Mouse (Mus musculus) lung, postnatal 36 days (tissue): Measurements from ENCODE around the gene Otoa.

Experiments used
- DNase-seq: peaks from one replicate; pipeline ENCODE4 v3.0.0; 2022; ENCODE audit warnings: mixed read lengths

Otoa gene

DNA sequence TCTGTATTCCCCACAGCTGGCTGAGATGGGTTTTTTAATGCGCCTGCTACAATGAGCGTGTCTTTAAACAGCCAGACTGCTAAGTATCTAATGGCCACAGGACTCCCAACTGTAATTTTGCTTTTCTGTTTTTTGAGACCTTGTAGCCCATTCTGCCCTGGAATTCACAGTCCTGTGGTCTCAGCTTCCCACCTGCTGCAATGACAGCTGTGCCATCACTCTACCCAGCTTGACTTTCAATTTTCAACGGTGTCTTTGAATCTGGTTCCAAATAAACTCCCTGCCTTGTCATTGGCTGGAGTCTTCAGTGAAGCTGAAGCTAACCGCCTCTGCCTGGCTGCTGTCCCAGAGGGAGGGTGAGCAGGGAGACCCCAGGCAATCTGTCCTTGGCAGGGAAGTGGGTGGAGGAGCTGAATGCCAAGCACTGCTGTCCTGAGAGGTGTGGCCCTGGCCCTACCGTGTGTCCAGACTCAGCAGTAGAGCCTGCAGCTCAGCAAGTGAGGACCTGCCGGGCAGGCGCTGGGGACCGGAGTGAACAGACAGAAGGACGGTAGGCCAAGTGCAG lies 1.6 kb downstream of the Otoa start:
- no peak for DNase-seq

DNA sequence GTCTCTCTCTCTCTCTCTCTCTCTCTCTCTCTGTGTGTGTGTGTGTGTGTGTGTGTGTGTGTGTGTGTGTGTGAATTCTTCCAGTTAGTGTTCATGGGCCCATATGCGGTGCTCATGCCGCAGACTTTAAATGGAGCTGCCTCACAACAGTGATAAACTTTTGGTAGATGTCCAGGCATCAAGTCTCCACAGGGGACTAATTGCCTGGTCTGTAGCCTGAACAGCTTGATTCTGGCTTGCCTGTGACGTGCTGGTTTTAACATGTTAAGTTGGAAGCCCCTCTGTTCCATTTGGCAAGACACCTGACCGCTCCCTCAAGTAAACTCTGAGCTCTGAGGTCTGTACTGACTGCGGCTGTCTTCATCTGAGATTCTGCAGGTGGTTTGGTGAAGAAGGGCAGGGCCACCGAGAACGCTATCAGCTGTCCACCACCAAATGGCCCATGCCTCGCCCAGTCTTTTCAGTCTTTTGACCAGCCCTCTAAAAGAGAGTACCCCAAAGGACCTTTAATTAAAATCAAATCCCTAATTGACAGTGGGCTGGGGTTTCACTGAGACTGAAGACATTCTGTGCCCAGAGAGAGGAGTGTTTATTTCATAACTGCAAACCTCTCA lies 3.5 kb downstream of the Otoa start:
- DNase-seq: no peak

DNA sequence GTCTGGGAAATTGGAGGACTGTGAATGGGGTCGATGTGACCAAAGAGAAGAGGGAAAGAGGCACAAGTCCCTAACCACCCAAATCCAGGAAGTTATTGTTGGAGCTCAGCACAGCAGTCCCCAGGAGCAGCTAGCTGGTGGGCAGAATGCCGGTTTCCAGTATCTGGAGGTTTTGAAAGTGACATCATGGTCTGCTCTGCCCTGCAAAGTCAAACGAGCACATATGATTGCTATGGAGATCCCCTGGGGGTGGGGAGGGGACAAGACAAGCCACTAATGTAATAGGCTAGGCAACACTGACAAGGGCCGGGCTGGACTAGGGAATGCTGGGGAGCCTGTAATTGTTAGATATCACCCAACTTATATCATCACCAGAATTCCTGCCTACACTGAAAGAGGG lies 4.0 kb downstream of the Otoa start:
- DNase-seq: no peak

DNA sequence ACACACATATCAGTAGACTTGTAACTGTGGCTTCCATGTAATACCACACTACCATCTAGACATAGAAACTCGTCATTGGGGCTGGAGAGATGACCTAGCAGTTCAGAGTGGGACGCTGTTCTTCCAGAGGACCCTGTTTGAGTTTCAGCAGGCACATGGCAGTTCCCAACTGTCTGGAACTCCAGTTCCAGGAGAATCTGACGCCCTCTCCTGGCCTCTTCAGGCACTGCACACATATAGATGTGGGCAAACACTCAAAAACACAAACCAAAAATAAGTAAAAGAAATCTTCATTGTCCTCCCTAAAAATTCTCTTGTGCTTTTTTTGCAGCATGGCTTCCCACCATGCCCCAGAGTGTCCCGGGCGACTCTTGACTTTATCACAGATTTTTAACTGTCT lies 7.3 kb downstream of the Otoa start:
- DNase-seq: peak; percentile 11

DNA sequence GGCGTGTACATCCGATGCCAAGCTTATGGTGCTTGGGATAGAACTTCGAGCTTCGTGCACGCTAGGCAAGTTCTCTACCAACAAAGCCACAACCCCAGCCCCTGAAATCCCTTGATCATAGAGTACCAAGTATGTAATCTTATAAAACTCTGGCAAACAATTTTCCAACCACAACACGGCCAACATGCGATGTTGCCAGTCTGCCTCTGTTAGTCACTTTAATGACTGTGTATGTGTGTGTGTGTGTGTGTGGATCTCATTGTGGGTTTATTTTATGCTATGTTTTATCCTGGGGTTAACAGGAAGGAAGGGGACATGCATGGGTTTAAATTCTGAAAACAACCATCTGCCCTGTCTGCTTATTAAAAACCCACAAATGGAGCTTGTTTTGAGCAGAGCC lies 9.3 kb downstream of the Otoa start:
- DNase-seq: no peak

DNA sequence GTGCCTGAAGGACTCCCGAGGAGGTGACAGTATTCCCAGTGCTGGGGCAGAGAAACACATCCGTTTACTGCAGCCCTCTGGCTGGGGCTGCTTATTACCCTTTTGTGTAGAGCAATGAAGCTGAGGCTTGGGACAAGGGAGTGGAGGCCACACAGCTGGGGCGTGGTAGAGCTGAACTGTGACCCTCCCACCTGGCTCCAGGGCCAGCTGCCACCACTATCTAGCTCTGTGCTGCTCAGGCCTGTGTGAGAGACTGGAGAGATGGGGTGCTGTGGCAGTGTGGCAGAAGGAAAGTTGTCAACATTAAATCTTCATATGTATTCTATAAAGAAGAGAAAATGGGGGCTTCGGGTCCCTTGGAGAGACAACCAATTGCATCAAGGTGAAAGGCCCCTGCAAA lies 11.6 kb downstream of the Otoa start:
- no peak for DNase-seq

DNA sequence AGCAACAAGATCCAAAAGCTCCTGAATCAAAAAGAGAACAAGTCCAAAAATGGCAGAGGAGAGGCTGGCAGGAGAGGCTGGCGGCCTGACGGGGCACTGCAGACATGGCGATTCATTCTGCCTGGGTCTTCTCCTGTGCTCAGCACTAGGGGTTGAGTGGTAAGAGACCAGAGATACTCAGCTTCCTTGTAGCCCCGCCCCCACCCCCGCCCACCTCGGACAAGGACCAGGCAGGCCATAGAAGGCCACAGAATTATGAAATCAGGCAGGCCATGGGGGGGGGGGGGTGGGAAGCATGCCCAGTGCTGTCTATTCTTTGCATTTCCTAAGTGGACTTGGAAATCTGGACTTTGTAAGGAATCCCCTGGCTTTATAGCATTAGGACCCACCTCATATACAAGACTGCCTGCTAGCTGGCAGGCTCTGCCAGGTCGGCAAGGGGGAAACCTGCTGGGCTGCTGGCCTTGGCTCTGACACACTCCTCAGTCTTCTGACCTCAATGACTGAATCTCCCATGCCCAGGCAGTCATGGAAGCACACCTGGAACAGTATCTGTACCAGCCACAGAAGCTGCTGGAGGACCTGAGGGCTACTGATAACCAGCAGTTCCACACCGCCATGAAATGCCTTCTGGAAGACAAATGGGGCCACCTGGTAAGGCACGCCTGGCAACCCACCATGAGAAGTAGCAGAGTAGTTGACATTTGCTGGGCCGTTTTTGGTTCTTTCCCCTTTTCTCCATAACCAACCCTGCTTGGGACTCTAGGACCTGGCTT lies 17.4 kb downstream of the Otoa start:
- DNase-seq: no peak

DNA sequence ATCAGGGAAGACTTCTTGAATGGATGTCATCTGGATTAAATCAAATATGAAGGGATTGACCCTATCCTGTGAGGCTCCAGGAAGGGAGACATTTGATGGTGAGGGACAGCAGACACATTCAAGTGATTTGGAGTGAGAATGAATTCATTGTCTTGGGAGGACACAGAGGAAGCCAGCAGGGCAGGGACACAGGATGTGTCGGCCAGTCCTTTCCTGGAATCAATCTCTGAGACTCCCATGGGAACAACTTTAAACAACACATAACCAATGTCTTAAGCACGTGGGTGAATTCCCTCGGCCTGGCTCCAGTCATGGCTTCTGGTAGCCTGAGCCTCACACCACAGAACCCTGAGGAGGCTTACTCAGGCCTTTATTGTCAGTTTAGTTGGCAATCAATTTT lies 26.4 kb downstream of the Otoa start:
- DNase-seq: peak; percentile 45

DNA sequence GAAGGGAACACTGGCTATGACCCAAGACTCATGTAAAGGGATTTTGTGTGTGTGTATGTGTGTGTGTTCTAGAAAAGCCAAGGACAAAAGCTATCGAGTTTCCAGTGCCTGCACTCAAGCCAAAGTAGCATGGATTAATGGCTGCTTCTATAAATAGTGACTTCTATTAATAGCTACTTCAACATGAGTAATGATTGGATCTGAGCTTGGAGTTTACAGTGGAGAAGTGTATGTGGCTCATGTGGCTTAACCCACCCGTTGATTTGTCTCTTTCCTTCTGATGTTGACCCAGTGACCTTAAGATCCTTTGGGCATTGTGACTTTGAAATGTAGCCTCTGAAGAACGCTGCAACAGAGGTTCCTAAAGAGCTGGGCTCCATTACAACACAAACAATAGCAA lies 29.9 kb downstream of the Otoa start:
- DNase-seq: no peak

DNA sequence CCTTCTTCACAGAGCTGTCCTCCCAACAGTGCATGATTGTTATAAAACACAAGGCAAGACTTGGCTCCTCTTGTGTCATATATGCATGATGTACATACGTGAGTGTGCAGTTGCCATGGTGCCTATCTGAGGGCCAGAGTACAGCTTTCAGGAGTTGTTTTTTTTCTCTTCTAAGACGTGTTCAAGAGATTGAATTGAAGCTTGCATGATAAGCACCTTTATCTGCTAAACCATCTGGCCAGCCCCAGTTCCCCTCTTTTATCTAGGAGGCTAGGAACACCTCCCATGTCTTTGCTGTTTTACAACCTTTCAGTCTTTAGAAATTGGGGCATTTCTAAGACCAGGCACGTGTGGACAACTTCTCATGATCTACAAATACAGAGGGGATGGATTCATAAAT lies 30.3 kb downstream of the Otoa start:
- no peak for DNase-seq

DNA sequence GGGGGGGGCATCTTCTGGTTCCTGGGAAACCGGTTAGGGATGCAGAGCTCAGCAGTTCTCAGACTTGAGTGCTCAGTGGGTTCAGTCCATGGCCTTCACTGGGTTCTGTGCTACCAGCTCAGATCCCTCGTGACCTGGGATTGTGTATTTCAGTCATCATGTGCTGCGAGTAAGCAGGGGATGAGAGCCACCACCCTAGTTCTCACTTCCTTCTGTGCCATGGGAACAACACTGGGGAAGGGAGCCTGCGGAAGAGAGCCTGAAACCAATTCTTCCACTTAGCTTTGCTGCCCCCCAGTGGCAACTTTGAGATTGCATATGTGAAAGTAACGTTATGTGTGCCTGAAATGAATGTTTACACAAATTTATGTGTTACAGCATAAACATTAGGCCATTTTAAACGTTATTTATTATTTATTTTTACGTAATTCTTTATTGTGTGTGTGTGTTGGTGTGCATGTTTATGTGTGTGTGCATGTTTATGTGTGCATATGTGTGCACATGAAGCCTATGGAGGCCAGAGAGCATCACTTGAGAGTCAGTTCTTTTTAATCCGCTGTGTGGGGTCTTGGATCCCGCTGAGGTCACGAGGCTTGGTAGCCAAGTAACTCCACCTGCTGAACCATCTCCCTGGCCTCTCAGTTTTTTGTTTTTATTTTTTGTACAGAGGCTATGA lies 38.8 kb downstream of the Otoa start:
- DNase-seq: peak; percentile 94

DNA sequence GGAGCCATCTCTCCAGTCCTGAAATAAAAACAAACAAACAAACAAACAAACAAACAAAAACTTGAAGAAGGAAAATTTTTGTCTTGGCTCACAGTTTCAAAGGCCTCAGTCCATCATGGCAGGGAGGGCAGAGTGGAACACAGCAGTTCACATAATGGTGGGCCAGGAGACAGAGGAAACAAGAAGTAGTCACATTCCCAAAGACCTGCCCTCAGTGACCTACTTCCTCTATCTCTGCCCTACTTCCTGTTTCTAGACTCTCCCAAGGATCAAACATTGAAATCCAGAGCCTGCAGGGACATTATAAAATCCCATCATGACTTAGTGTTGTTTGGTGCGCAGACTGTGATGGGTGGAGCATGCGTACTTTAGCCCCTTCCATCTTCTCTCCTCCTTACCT lies 49.4 kb downstream of the Otoa start:
- DNase-seq: no peak

DNA sequence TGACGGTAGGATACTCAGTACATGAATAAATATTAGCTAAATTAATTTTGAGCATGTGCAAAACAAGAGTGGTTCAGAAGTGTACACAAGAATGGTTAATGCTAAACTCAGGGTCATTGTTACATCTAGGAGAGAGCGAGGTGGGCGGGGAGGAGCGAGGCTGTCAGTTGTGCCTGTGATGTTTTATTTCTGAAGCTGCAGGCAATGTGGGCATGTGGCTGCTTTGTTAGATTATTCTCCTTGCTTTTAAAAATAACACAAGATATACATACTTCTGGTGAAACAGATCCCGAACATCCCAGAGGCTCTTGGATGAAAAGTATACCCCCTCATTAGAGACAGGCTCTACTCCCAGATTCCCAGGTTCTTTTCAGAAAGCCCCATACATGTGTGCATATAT lies 59.8 kb downstream of the Otoa start:
- no peak for DNase-seq

DNA sequence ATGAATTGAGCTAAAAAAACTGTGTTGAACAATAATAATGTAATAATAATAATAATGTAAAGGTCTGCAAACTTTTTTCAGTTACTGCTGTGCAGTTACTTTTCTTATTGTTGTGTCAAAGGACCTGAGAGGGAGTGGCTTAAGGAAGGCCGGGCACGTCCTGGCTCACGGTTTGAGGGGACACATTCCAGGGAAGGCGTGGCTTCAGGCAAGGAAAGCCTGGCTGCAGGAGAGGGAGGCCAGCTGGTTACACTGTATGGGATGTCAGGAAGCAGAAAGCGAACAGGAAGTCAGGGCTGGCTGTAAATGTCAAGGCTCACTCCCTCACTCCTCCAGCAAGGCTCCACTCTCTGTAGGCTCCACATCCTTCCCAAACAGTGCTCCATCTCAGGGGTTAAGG lies 69.2 kb downstream of the Otoa start:
- no peak for DNase-seq

DNA sequence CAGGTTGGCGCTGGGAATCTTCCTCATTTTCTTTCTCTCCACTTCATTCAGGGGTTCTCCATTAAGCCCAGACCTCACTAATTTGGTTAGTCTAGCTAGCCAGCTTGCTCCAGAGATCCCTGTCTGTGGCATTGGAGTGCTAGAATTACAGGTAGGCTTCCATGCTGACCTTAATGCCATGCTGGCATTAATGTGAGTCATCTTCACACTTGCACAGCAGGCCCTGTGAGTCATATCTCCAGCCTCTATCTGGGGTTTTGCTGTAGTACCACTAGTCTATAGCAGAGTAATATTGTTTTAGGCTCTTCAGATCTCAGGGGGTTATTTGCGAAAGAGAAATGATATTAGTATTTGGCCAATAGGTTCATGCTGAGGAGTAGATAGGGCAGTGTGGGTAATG lies 70.7 kb downstream of the Otoa start:
- DNase-seq: no peak

DNA sequence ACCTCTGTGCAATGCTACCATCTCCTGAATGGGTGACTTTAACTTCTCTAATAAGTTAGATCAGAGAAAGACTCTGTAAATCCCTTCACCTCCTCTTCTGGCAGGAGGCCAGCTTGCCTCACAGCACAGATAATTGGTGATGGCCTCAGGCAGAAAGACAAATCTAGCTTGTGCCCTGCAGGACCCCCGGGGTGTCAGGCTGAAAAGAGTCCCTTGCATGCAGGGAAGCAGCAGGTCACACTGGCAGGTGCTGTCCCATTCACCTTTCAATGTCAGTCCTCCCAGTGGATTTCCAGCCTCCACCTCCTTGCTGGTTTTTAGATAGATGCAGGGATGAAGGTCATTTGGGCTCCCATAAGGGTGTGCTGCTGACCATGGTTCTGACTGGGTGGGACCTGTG lies 84.2 kb downstream of the Otoa start:
- no peak for DNase-seq

DNA sequence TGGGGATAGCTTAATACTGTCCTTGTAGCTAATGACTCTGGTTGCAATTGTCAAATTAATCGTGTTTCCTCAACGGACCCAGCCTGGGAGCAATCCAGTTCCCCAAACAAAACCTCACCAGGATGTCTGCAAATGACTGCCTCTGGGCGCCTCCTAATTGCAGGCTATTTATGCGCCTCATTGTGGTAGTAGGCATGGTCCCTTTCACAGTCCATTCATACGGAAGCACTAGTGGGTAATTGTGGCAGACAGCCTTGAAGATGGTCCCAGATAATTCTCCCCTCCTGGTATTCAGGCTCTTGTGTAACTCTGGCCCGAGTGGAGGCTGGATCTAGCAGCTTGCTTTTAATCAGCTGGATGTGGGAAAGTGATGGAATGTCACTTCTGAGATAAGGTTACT lies 90.4 kb downstream of the Otoa start:
- DNase-seq: no peak

DNA sequence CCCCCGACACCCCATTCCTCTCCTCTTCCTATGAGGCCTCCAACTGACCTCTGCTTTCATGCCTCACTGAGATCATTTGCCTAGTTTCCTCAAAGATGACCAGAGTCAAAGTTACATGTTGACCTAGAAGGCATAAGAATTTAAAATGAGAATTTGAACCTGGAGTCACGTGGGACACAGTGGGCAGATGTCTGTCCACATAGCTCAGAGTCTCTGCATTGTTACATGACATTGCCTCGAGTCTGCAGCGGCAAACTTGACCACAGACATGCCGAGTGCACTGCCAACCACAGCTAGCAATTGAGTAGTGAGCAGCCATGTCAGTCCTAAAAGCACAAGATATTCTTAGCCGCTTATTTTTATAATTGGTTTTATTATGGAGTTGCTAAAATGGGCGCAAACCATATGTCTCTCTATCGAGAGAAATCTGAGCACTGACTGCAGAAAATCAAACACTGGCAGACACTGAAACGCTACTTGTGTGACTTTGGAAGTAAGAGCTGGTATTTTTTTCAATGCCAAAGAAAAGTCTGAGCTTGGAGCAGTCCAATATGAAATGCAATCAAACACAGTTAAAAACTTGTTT lies 105.8 kb downstream of the Otoa start:
- no peak for DNase-seq

DNA sequence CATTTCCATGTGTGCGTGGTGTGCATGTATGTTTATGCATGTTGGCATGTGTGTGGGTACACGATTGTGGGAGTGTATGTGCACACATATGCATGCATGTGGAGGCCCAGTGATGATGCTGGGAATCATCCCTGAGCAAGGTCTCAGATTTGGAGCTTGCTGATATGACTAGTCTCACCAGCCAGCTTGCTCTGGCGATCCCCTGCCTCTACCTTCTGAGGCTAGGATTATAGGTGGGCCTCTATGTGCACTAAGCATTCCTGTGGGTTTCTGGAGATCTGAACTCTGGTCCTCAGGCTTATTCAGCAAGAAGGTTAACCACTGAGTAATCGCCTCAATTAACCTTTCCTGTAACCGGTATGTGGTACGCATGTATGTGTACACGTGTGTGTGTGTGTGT lies 107.5 kb downstream of the Otoa start:
- no peak for DNase-seq

DNA sequence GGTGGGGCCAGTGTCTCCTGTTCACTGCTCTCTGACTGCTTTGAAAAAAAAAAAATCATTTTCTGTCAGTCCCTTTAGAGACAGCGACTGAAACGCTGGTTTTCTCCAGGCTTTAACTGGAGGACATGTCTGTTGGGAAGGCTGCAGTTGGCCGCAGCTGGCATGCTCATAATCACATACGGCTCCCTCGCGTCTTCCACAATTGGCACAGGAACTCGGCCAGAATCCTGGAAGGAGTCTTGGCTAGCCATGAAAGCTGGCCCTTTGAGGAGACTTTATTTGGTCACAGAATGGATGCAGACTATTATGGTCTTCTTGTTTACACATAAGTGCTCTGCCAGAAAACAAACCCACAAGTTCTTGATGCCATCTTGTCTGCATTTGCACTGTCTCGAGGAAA lies 117.5 kb downstream of the Otoa start:
- DNase-seq: no peak

DNA sequence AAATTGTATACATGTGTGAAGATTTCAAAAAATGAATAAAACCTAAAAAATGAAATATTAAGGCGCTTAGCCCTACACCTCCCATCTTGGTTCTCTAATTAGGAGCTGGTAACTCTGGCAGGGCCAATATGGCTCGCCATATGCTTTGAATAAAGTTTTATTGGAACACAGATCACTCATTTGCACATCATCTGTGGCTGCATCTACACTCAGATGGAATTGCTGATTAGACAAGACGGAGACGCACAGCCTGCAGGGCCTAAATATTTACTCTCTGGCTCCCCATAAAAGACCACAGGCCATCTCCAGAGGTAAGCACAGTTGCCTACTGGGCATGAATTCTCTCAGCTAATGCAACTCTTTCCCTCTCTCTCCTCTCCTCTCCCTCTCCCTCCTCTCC lies 130.4 kb downstream of the Otoa start:
- DNase-seq: no peak
